Mouse (Mus musculus): Measurements from ENCODE around the gene Zbtb37. TPM values are rescaled to one million over a fixed set of nuclear protein-coding genes. Genes with fewer than 3 reads are reported as not detected.

The Zbtb37 gene
- total and polyA plus RNA-seq, 3 experiments = 0.21 to 11.1 (median 8.5) TPM

- Histone ChIP-seq H3K4me3 (ENCODE audit: low read depth, low read length) (no peak overlapping the region), H3K36me3 (replicated peaks) (peaks cover 72% of the 10 kb centered on the region), H3K4me1 (ENCODE audit: insufficient read depth, low read depth, low read length) (no peaks in the 10 kb centered on the region; the same call in 1 of the 2 replicates), H3K9me3 (replicated peaks) (no peaks in the 10 kb centered on the region), H3K27me3 (ENCODE audit: insufficient read depth, low read length) (no peaks in the 10 kb centered on the region)
- DNase-seq (ENCODE audit: low spot score) = no peak
- ATAC-seq (ENCODE audit: extremely low read depth, insufficient number of reproducible peaks, low FRiP score, poor library complexity, severe bottlenecking) = no peak
- TF ChIP-seq POLR2AphosphoS5 (IDR thresholded peaks at IDR 0.05; ENCODE audit: insufficient replicate concordance, low read depth, low read length) (no peak), CTCF (IDR thresholded peaks at IDR 0.05; ENCODE audit: low read depth, low read length) (no peak), TAL1 (conservative IDR thresholded peaks at IDR 0.05; ENCODE audit: low read depth, low read length) (no peak), GATA1 (IDR thresholded peaks at IDR 0.05; ENCODE audit: borderline replicate concordance, low read length) (no peak), GATA2 (IDR thresholded peaks at IDR 0.05; ENCODE audit: borderline replicate concordance, low read depth, low read length) (no peak)
These were observed 28.7 kb upstream of the Zbtb37 start for GRCm38 (mm10) chr1:161063351-161063750.

DNA sequence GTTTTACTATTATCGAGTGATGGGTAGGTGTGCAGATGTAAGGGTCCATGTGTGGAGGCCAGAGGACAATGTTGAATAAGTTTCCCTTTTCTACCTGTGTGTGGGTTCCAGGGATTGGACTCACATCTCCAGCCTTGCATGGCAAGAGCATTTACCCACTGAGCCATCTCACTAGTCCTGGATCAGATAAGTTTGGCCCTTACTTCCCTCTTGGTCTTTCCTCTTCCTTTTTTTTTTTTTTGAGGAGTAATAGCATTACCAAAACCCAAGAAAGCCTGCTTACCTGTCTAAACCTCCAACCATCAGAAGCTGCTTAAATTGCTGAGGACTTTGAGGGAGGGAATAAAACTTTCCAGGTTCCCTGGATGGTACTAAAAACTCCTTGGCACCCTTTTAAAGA lies 22.5 kb upstream of the Zbtb37 start:
- ATAC-seq (ENCODE audit: extremely low read depth, insufficient number of reproducible peaks, low FRiP score, poor library complexity, severe bottlenecking) = no peak
- TF ChIP-seq POLR2AphosphoS5 (IDR thresholded peaks at IDR 0.05; ENCODE audit: insufficient replicate concordance, low read depth, low read length) (no peak), GATA1 (IDR thresholded peaks at IDR 0.05; ENCODE audit: borderline replicate concordance, low read length) (no peak), CTCF (IDR thresholded peaks at IDR 0.05; ENCODE audit: low read depth, low read length) (no peak), TAL1 (conservative IDR thresholded peaks at IDR 0.05; ENCODE audit: low read depth, low read length) (no peak), GATA2 (IDR thresholded peaks at IDR 0.05; ENCODE audit: borderline replicate concordance, low read depth, low read length) (no peak)
- Histone ChIP-seq H3K4me1 (ENCODE audit: insufficient read depth, low read depth, low read length) (no peaks in the 10 kb centered on the region; the same call in 1 of the 2 replicates), H3K36me3 (replicated peaks) (peaks cover 77% of the 10 kb centered on the region), H3K9me3 (replicated peaks) (no peaks in the 10 kb centered on the region), H3K27me3 (ENCODE audit: insufficient read depth, low read length) (no peaks in the 10 kb centered on the region), H3K4me3 (ENCODE audit: low read depth, low read length) (no peak overlapping the region)
- DNase-seq (ENCODE audit: low spot score) = no peak

- Histone ChIP-seq H3K36me3 (replicated peaks) (peaks cover 87% of the 10 kb centered on the region), H3K4me3 (ENCODE audit: low read depth, low read length) (no peak overlapping the region)
- no peak for ATAC-seq (ENCODE audit: extremely low read depth, insufficient number of reproducible peaks, low FRiP score, poor library complexity, severe bottlenecking)
These were observed 12.3 kb upstream of the Zbtb37 start for GRCm38 (mm10) chr1:161046972-161047371.

GRCm38 (mm10) chr1:161041261-161042020 lies 6.8 kb upstream of the Zbtb37 start:
- no peak for TF ChIP-seq GATA1 (IDR thresholded peaks at IDR 0.05; ENCODE audit: borderline replicate concordance, low read length)
- TF ChIP-seq POLR2AphosphoS5 (IDR thresholded peaks at IDR 0.05; ENCODE audit: insufficient replicate concordance, low read depth, low read length) = peak; percentile 93; the same call in 1 of the 2 replicates
- no peaks in the 10 kb centered on the region for H3K27me3 ChIP-seq (ENCODE audit: insufficient read depth, low read length)
- no peak overlapping the region for H3K4me3 ChIP-seq (ENCODE audit: low read depth, low read length)
- H3K9me3 ChIP-seq (replicated peaks) = no peaks in the 10 kb centered on the region
- peaks cover 77% of the 10 kb centered on the region for H3K36me3 ChIP-seq (replicated peaks)
- ATAC-seq (ENCODE audit: extremely low read depth, insufficient number of reproducible peaks, low FRiP score, poor library complexity, severe bottlenecking) (no peak), DNase-seq (ENCODE audit: low spot score) (no peak)
- H3K4me1 ChIP-seq (ENCODE audit: insufficient read depth, low read depth, low read length) = peaks cover 16% of the 10 kb centered on the region

More at GRCm38 (mm10) chr1:161046972-161047371, 12.3 kb upstream of the Zbtb37 start:
- TF ChIP-seq GATA1 (IDR thresholded peaks at IDR 0.05; ENCODE audit: borderline replicate concordance, low read length) (no peak), GATA2 (IDR thresholded peaks at IDR 0.05; ENCODE audit: borderline replicate concordance, low read depth, low read length) (no peak), CTCF (IDR thresholded peaks at IDR 0.05; ENCODE audit: low read depth, low read length) (no peak), POLR2AphosphoS5 (IDR thresholded peaks at IDR 0.05; ENCODE audit: insufficient replicate concordance, low read depth, low read length) (no peak), TAL1 (conservative IDR thresholded peaks at IDR 0.05; ENCODE audit: low read depth, low read length) (no peak)
- Histone ChIP-seq H3K27me3 (ENCODE audit: insufficient read depth, low read length) (no peaks in the 10 kb centered on the region), H3K9me3 (replicated peaks) (no peaks in the 10 kb centered on the region), H3K4me1 (ENCODE audit: insufficient read depth, low read depth, low read length) (no peaks in the 10 kb centered on the region)
- DNase-seq (ENCODE audit: low spot score) = no peak

- Histone ChIP-seq H3K27me3 (ENCODE audit: insufficient read depth, low read length) (no peaks in the 10 kb centered on the region), H3K4me3 (ENCODE audit: low read depth, low read length) (no peak overlapping the region), H3K4me1 (ENCODE audit: insufficient read depth, low read depth, low read length) (peaks cover 16% of the 10 kb centered on the region), H3K9me3 (replicated peaks) (no peaks in the 10 kb centered on the region), H3K36me3 (replicated peaks) (peaks cover 77% of the 10 kb centered on the region)
- DNase-seq (ENCODE audit: low spot score) (no peak), ATAC-seq (ENCODE audit: extremely low read depth, insufficient number of reproducible peaks, low FRiP score, poor library complexity, severe bottlenecking) (no peak)
- TF ChIP-seq GATA2 (IDR thresholded peaks at IDR 0.05; ENCODE audit: borderline replicate concordance, low read depth, low read length) = no peak
- TF ChIP-seq POLR2AphosphoS5 (IDR thresholded peaks at IDR 0.05; ENCODE audit: insufficient replicate concordance, low read depth, low read length) = peak; percentile 83; the same call in 1 of the 2 replicates
These were observed 6.2 kb upstream of the Zbtb37 start for GRCm38 (mm10) chr1:161040855-161041254.

GRCm38 (mm10) chr1:161040426-161040770 lies 5.7 kb upstream of the Zbtb37 start:
- ATAC-seq (ENCODE audit: extremely low read depth, insufficient number of reproducible peaks, low FRiP score, poor library complexity, severe bottlenecking) = peak; percentile 10; the same call in 1 of the 2 replicates
- H3K4me1 ChIP-seq (ENCODE audit: insufficient read depth, low read depth, low read length) = peaks cover 16% of the 10 kb centered on the region
- peaks cover 77% of the 10 kb centered on the region for H3K36me3 ChIP-seq (replicated peaks)
- no peak overlapping the region for H3K4me3 ChIP-seq (ENCODE audit: low read depth, low read length)
- DNase-seq (ENCODE audit: low spot score) = no peak
- no peaks in the 10 kb centered on the region for H3K9me3 ChIP-seq (replicated peaks)
- H3K27me3 ChIP-seq (ENCODE audit: insufficient read depth, low read length) = no peaks in the 10 kb centered on the region
- TF ChIP-seq POLR2AphosphoS5 (IDR thresholded peaks at IDR 0.05; ENCODE audit: insufficient replicate concordance, low read depth, low read length) (peak; percentile 12; the same call in 1 of the 2 replicates), GATA1 (IDR thresholded peaks at IDR 0.05; ENCODE audit: borderline replicate concordance, low read length) (no peak), GATA2 (IDR thresholded peaks at IDR 0.05; ENCODE audit: borderline replicate concordance, low read depth, low read length) (no peak), CTCF (IDR thresholded peaks at IDR 0.05; ENCODE audit: low read depth, low read length) (no peak)
